8 mouse cellular contexts compared by ENCODE assay signal in the genomic region with DNA sequence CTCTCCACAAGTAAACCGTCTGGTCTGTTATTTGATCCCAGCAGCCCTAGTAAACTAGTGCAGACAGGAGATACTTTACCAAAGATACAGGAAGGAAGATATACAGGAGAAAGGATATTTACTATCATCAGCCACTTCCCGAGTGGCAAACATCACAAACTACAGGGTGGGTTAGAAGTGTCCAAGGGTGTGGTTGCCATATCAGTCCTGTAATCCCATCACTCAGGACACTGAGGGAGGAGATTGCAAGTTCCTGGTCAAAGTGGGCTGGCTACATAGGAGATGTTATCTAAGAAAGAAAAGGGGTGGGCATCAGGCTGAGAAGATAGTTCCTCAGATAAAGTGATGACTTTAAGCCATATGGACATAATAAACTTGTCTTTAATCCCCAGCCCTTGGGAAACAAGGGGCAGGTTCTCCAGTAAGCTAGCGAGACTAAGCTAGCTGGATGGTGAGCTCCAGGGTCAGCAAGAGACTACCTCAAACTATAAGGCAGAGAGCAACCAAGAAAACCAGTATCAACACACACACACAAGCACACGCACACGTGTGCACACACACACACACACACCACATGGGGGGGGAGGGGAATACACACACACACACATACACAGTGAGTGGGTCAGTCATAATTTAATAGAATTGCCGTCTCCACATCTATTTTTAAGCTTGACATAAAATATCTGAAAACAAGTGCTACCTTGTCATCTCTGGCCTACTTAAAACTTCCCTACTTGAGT. TPM values are rescaled to one million over a fixed set of nuclear protein-coding genes. Genes with fewer than 3 reads are reported as not detected.
DNase-seq lines count a peak whose midpoint lies in the region; ATAC-seq and TF ChIP-seq lines count a peak whose summit lies in the region.

No protein-coding gene starts in this region.

- intact Hi-C loops in heart, postnatal 14 days (cut with DNase I) = loop anchor here (2.0 kb wide), 1 partner anchor 17 kb away; no protein-coding TSS in a partner anchor

- H3K27me3 ChIP-seq in heart, embryonic 10.5 days (ENCODE audit: insufficient read depth, poor library complexity, severe bottlenecking) = no peaks in the 10 kb centered on the region
- no peaks in the 10 kb centered on the region for H3K27me3 ChIP-seq in liver, embryonic 14.5 days (ENCODE audit: control insufficient read depth, insufficient read depth, low read length)
- no peaks in the 10 kb centered on the region for H3K27me3 ChIP-seq in midbrain, postnatal 0 days (ENCODE audit: insufficient read depth, low read length)

- TF ChIP-seq EP300 in liver, embryonic 14.5 days (IDR thresholded peaks at IDR 0.05; ENCODE audit: low read depth) = no peak

- ATAC-seq in liver, embryonic 14.5 days (ENCODE audit: insufficient read depth) = peak; percentile 38
- ATAC-seq in midbrain, postnatal 0 days (ENCODE audit: low FRiP score) = no peak

- H3K9ac ChIP-seq in liver, embryonic 14.5 days (replicated peaks) = no peak overlapping the region
- no peak overlapping the region for H3K9ac ChIP-seq in midbrain, postnatal 0 days (replicated peaks; ENCODE audit: low read length, poor library complexity, severe bottlenecking)

- 65% methylated on average over 6 of the region's 6 CpGs for WGBS in heart, embryonic 10.5 days
- WGBS in liver, embryonic 14.5 days (ENCODE audit: insufficient replicate concordance) = 28% methylated on average over 6 of the region's 6 CpGs
- WGBS in midbrain, postnatal 0 days = 61% methylated on average over 6 of the region's 6 CpGs

- no peak overlapping the region for H3K27ac ChIP-seq in heart, embryonic 10.5 days
- peak overlapping the region; percentile 43 for H3K27ac ChIP-seq in layer of hippocampus, adult 2 months
- H3K27ac ChIP-seq in liver, embryonic 14.5 days = no peak overlapping the region
- peak overlapping the region; percentile 27; the same call in 1 of the 2 replicates for H3K27ac ChIP-seq in midbrain, postnatal 0 days (ENCODE audit: low read depth, low read length)

- H3K4me2 ChIP-seq in liver, embryonic 14.5 days (ENCODE audit: low read depth) = peak overlapping the region; percentile 26; the same call in 1 of the 2 replicates
- no peak overlapping the region for H3K4me2 ChIP-seq in midbrain, postnatal 0 days (ENCODE audit: low read depth, low read length, poor library complexity, severe bottlenecking)

- H3K36me3 ChIP-seq in heart, embryonic 10.5 days = no peaks in the 10 kb centered on the region
- no peaks in the 10 kb centered on the region for H3K36me3 ChIP-seq in liver, embryonic 14.5 days (replicated peaks; ENCODE audit: control insufficient read depth, insufficient read depth, low read depth)
- H3K36me3 ChIP-seq in midbrain, postnatal 0 days (ENCODE audit: insufficient read depth, low read length) = no peaks in the 10 kb centered on the region

- DNase-seq in heart, embryonic 10.5 days (ENCODE audit: low spot score) = peak; percentile 33
- DNase-seq in heart, postnatal 14 days = no peak
- no peak for DNase-seq in layer of hippocampus, adult 2 months (ENCODE audit: low spot score in 2 of 2)
- no peak for DNase-seq in layer of hippocampus, adult 8-10 months (ENCODE audit: low spot score in 2 of 2)
- DNase-seq in liver, embryonic 14.5 days (ENCODE audit: low read depth in 3 of 3, low spot score in 3 of 3) = no peak
- DNase-seq in midbrain, postnatal 0 days (ENCODE audit: low spot score) = no peak
- DNase-seq in gastrocnemius, postnatal 25 days = no peak
- no peak for DNase-seq in left cerebral cortex, adult 9 months (ENCODE audit: low spot score in 2 of 2)

- no peak overlapping the region for H3K4me3 ChIP-seq in heart, embryonic 10.5 days
- no peak overlapping the region for H3K4me3 ChIP-seq in layer of hippocampus, adult 2 months
- H3K4me3 ChIP-seq in liver, embryonic 14.5 days (ENCODE audit: insufficient read depth in 1 of 2, low read depth in 2 of 2, low read length in 2 of 2) = no peak overlapping the region
- H3K4me3 ChIP-seq in midbrain, postnatal 0 days (ENCODE audit: low read depth, low read length) = no peak overlapping the region

- peaks cover 32% of the 10 kb centered on the region for H3K4me1 ChIP-seq in heart, embryonic 10.5 days
- H3K4me1 ChIP-seq in liver, embryonic 14.5 days (replicated peaks; ENCODE audit: control insufficient read depth in 2 of 2, insufficient read depth in 2 of 2, low read length in 1 of 2) = peaks cover 15 to 18% of the 10 kb centered on the region in 2 experiments
- H3K4me1 ChIP-seq in midbrain, postnatal 0 days (ENCODE audit: insufficient read depth, low read length) = no peaks in the 10 kb centered on the region

- no peak for TF ChIP-seq CTCF in layer of hippocampus, adult 2 months (conservative IDR thresholded peaks at IDR 0.05)
- no peak for TF ChIP-seq CTCF in liver, embryonic 14.5 days (IDR thresholded peaks at IDR 0.05; ENCODE audit: low read depth)
- no peak for TF ChIP-seq CTCF in midbrain, postnatal 0 days (IDR thresholded peaks at IDR 0.05)

- no peaks in the 10 kb centered on the region for H3K9me3 ChIP-seq in heart, embryonic 10.5 days
- H3K9me3 ChIP-seq in liver, embryonic 14.5 days (ENCODE audit: control insufficient read depth, low read length) = no peaks in the 10 kb centered on the region
- H3K9me3 ChIP-seq in midbrain, postnatal 0 days (ENCODE audit: low read length) = no peaks in the 10 kb centered on the region

RNA-seq across cellular contexts. Expression of gene Zdhhc17, which starts 18.5 kb away (rescaled TPM):
- polyA plus RNA-seq in heart, embryonic 10.5 days (2016; fragmentation: Nextera tagmentation; extraction: Ambion mirVana) = 20.9 and 21.7 TPM in 2 replicates
- 10 to 100 TPM; 23.7 to 25.8 TPM for total RNA-seq in heart, postnatal 14 days (2021)
- 100 to 1,000 TPM; 105 to 110 TPM for total RNA-seq in layer of hippocampus, adult 2 months (2021)
- total RNA-seq in layer of hippocampus, adult 8-10 months (2022) = 100 to 1,000 TPM in 3 of 4 experiments, 10 to 100 TPM in 1; 95.5 to 113 (median 108) TPM
- polyA plus RNA-seq in liver, embryonic 14.5 days (2012; rRNA removed) = 4.5 and 5.9 TPM in 2 replicates
- polyA plus RNA-seq in liver, embryonic 14.5 days (2014; fragmentation: Nextera tagmentation; extraction: Ambion mirVana) = 4.0 and 4.6 TPM in 2 replicates
- total RNA-seq in midbrain, postnatal 0 days (2014; rRNA removed) = 60.9 and 63.0 TPM in 2 replicates
- polyA plus RNA-seq in midbrain, postnatal 0 days (2015; fragmentation: Nextera tagmentation; extraction: Ambion mirVana) = 44.4 and 44.8 TPM in 2 replicates
- total RNA-seq in gastrocnemius, postnatal 25 days (2021) = 10 to 100 TPM; 18.3 to 18.8 TPM

Comparison
In these comparisons a context has a peak if more than half of its experiments do, and no peak if none do; other contexts are left out.
1. H3K27ac ChIP-seq: peak in layer of hippocampus, adult 2 months (single experiment) and midbrain, postnatal 0 days (single experiment); none in heart, embryonic 10.5 days (single experiment) and liver, embryonic 14.5 days (single experiment).